Mouse (Mus musculus) liver, embryonic 16.5 days (tissue): Measurements from ENCODE around the gene Stx7. TPM values are rescaled to one million over a fixed set of nuclear protein-coding genes. Genes with fewer than 3 reads are reported as not detected.

ENCODE experiments used
- ATAC-seq: fragments of 200-750 bp; cut with Nextera tagmentation; 2 replicates; pipeline ENCODE4 v1.8.0; 2017; ENCODE audit warnings: low read depth, mild to moderate bottlenecking, moderate number of reproducible peaks, moderate library complexity
- H3K27ac ChIP-seq: fragments of 300-500 bp; sonication (generic); 2 replicates; pipeline ENCODE4 v1.5.1; 2014; ENCODE audit warnings: mild to moderate bottlenecking, low read length
- H3K27me3 ChIP-seq: fragments of 300-500 bp; sonication (generic); 2 replicates; pipeline ENCODE4 v1.6.1; 2014; ENCODE audit warnings: low read depth, low read length, mixed read lengths; ENCODE audit not compliant: control insufficient read depth, insufficient read depth
- H3K36me3 ChIP-seq: fragments of 300-500 bp; sonication (generic); 2 replicates; pipeline ENCODE4 v1.6.1; 2014; ENCODE audit warnings: mild to moderate bottlenecking; ENCODE audit not compliant: control insufficient read depth, insufficient read depth
- H3K4me1 ChIP-seq: fragments of 300-500 bp; sonication (generic); 2 replicates; pipeline ENCODE4 v1.6.1; 2014; ENCODE audit warnings: low read depth, low read length, mixed read lengths; ENCODE audit not compliant: control insufficient read depth
- H3K4me2 ChIP-seq: fragments of 300-500 bp; sonication (generic); 2 replicates; pipeline ENCODE4 v1.6.1; 2014; ENCODE audit warnings: low read depth, low read length, mixed read lengths
- H3K4me3 ChIP-seq: fragments of 300-500 bp; sonication (generic); 2 replicates; pipeline ENCODE4 v1.5.1; 2014; ENCODE audit warnings: low read depth, mild to moderate bottlenecking, low read length
- H3K9ac ChIP-seq: fragments of 300-500 bp; sonication (generic); 2 replicates; pipeline ENCODE4 v1.6.1; 2014; ENCODE audit warnings: low read depth, low read length
- H3K9me3 ChIP-seq: fragments of 300-500 bp; sonication (generic); replicated peaks from 2 replicates; pipeline ENCODE4 v1.6.1; 2016; ENCODE audit warnings: low read length; ENCODE audit not compliant: control insufficient read depth
- WGBS: fragments of 180-500 bp; shearing (Covaris S2); extraction: QIAGEN DNeasy Blood & Tissue Kit; methylation state at CpG from one replicate; pipeline ENCODE4 v1.1.7; 2014; ENCODE audit not compliant: insufficient replicate concordance; 5-methylcytosine and 5-hydroxymethylcytosine counted together
- polyA plus RNA-seq: library from polyadenylated mRNA; unstranded; fragments of >200 nt; fragmentation: Nextera tagmentation; extraction: Ambion mirVana; gene quantifications from 2 replicates; pipeline ENCODE4 v1.2.1, GENCODE M21; 2015

Stx7 gene
- polyA plus RNA-seq, 1 experiment from 2014 or later: 26.8 TPM

DNA sequence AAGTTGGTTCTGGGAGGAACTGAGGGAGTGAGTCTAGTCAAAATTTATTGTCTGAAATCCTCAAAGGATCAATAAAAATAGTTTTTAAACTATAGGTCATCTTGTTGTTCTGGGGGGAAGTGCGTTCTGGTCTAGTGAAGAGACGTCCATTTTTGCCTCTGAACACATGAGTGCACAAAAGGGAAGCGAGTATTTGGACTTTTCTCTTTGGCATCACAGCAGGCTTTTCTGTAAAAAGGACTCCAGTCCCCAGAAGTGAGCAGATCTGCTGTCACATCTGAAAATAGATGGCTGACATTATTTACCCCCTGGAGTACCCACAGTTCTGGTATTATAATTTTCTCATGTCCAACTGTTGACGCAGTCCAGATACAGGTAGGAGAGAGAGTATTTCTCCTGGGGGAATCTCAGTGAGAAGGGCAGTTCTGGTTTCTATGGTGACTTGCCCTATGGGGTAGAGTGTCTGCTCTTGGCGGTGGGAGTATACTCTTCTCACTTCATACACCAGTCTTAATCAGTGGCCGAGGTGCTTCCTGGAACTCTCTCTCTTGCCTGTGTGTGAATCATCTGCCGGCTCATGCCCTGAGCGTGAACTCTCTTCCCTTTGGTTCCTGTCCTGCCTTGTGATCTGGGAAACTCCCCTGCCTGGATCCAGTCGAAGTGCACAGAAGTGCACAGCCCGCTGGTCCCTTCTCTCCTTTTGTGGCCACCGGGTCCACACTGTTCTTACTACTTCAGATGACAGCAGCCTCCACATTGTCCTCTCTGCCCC lies 15.2 kb downstream of the Stx7 start:
- Histone ChIP-seq H3K4me2 (no peak overlapping the region), H3K27me3 (no peaks in the 10 kb centered on the region), H3K4me3 (no peak overlapping the region), H3K36me3 (no peaks in the 10 kb centered on the region), H3K4me1 (peaks cover 26% of the 10 kb centered on the region), H3K9me3 (no peaks in the 10 kb centered on the region), H3K27ac (0 out of 2 replicates have a peak overlapping the region, but pooled peaks have one; percentile 19), H3K9ac (no peak overlapping the region)
- 42% methylated on average over 11 of the region's 11 CpGs for WGBS
- ATAC-seq: peak; percentile 44; the same call in 1 of the 2 replicates

DNA sequence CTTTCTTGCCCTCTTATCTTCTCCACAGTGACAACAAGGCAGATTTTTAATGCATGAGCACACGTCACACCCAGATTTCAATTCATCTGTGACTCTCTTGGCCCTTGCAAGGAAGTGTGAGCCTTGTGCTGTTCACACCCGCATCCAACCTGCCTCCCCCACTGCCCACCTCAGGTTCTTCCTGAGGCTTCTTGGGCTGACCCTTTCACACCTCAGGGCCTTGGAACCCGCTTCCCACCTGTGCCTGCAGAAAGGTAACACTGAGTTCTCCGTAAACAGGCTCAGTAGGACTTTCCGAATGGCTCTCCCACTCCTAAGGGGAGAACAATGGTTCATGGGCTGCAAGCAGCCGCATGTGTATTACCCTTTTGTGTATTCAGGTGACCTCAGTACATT lies 15.8 kb downstream of the Stx7 start:
- Histone ChIP-seq H3K4me2 (no peak overlapping the region), H3K9me3 (no peaks in the 10 kb centered on the region), H3K27ac (no peak overlapping the region), H3K27me3 (no peaks in the 10 kb centered on the region), H3K36me3 (no peaks in the 10 kb centered on the region), H3K4me1 (peaks cover 28% of the 10 kb centered on the region), H3K9ac (no peak overlapping the region), H3K4me3 (no peak overlapping the region)
- WGBS: 61% methylated on average over 6 of the region's 6 CpGs
- ATAC-seq: no peak

DNA sequence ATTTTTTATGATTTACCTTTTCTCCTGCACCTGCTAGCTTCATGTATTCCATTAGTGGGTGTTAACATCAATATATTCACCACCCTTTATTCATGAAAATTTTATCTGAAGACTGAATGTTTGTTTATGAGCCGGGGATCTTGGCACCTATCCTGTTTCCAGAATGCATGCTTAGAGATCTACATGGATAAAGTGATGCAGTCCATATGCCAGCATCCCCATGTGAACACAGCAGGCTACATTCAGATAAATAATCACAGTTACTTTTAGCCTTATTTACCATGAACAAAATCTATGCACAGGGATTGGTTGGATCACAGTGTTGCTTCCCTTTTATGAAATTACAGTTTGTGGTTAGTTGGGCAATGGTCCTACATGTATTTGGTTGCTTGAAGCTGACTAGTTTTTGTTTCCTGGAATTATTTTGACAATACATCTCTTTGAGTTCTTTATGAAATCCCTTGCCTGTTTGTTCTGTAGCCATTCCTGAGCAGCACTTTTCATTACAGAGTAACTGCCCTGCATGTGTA lies 16.5 kb downstream of the Stx7 start:
- Histone ChIP-seq H3K36me3 (no peaks in the 10 kb centered on the region), H3K4me3 (no peak overlapping the region), H3K4me1 (peaks cover 28% of the 10 kb centered on the region), H3K4me2 (no peak overlapping the region; the same call in 1 of the 2 replicates), H3K9me3 (no peaks in the 10 kb centered on the region), H3K9ac (no peak overlapping the region), H3K27me3 (no peaks in the 10 kb centered on the region), H3K27ac (no peak overlapping the region)
- no peak for ATAC-seq
- WGBS: 63% methylated on average over 1 of the region's 1 CpGs

DNA sequence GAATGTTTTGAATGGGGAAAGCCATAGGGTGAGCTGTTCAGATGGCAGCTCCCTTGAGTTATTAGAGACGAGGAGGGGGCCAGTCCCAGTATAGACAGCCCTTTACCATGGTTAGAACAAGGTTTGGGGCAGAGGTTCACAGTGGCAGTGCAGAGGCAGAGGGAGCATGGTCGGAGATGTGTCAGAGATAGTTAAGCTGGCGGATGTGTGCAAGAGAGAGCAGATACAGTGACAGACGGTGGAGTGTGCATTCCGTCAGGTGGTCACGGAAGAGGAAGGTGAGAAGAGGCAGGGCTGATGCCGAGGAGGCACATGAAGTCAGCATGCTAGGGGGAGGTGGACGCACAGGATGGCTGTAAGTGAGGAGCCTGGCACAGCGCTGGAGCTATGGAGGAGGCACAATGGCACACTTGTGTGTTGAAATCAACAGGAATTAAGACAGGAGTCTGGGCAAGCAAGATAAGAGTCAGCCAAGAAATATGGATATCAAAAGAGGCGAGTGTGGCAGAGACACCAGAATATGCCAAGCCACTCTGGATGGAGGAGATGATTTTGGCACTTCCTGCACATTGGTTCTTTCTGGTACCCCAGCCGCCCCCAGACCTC lies 19.0 kb downstream of the Stx7 start:
- Histone ChIP-seq H3K4me2 (peak overlapping the region; percentile 30), H3K4me1 (peaks cover 34% of the 10 kb centered on the region), H3K9me3 (no peaks in the 10 kb centered on the region), H3K9ac (no peak overlapping the region), H3K4me3 (no peak overlapping the region), H3K27me3 (no peaks in the 10 kb centered on the region), H3K27ac (no peak overlapping the region), H3K36me3 (no peaks in the 10 kb centered on the region)
- 34% methylated on average over 11 of the region's 11 CpGs for WGBS
- ATAC-seq: peak; percentile 66

DNA sequence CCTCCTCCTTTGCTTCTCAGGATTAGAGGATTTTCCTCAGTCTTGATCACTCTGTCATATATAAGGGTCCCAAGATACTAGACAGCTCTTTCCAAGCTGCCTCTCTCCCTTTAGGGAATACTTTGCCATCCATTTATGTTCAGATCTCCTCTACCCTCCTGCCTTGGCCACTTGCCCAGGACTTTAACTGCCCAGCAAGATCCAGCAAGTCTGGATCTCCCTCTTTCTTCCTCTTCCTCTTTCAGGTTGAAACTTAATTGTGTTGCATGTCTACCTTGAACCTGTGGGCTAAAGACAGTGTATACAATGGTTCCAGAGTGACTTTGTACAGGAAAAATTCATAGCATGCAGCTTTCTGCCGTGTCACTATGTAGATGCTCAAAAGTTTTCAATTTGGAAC lies 19.8 kb downstream of the Stx7 start:
- H3K36me3 ChIP-seq: no peaks in the 10 kb centered on the region
- peaks cover 33% of the 10 kb centered on the region for H3K4me1 ChIP-seq
- H3K27ac ChIP-seq: no peak overlapping the region
- WGBS: 80% methylated on average over 1 of the region's 1 CpGs
- H3K4me2 ChIP-seq: no peak overlapping the region
- ATAC-seq: no peak
- H3K27me3 ChIP-seq: no peaks in the 10 kb centered on the region
- H3K9me3 ChIP-seq: no peaks in the 10 kb centered on the region
- no peak overlapping the region for H3K4me3 ChIP-seq
- H3K9ac ChIP-seq: no peak overlapping the region

DNA sequence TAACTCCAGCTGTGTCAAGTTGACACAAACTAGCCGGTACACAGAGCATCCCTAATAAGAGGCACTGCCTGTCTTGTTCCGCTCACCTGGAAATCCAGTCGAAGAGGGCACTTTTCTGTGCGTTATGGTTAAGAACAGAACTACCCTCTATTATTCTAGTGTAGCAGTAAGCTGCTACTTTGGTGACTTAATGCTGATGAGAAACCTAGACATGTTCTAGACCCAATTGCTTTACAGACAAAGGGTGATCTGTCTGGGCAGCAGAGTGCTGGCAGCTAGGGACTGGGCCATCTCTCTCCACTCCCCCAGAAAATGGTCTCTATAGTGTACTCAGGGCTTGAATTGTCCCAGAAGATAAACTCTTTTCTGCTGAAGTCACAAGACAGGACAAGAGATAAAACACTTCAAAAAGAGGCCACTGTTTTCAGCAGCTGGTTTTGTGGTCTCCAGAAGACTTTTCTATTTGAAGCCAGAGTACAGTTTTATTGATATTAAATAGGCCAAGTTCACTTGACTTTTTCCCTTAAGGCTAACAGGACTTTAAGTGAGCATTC lies 22.9 kb downstream of the Stx7 start:
- no peak overlapping the region for H3K9ac ChIP-seq
- H3K4me2 ChIP-seq: no peak overlapping the region
- H3K9me3 ChIP-seq: no peaks in the 10 kb centered on the region
- no peak overlapping the region for H3K4me3 ChIP-seq
- no peak overlapping the region for H3K27ac ChIP-seq
- H3K36me3 ChIP-seq: no peaks in the 10 kb centered on the region
- no peaks in the 10 kb centered on the region for H3K27me3 ChIP-seq
- ATAC-seq: peak; percentile 31; the same call in 1 of the 2 replicates
- H3K4me1 ChIP-seq: peaks cover 24% of the 10 kb centered on the region
- WGBS: 82% methylated on average over 4 of the region's 4 CpGs

DNA sequence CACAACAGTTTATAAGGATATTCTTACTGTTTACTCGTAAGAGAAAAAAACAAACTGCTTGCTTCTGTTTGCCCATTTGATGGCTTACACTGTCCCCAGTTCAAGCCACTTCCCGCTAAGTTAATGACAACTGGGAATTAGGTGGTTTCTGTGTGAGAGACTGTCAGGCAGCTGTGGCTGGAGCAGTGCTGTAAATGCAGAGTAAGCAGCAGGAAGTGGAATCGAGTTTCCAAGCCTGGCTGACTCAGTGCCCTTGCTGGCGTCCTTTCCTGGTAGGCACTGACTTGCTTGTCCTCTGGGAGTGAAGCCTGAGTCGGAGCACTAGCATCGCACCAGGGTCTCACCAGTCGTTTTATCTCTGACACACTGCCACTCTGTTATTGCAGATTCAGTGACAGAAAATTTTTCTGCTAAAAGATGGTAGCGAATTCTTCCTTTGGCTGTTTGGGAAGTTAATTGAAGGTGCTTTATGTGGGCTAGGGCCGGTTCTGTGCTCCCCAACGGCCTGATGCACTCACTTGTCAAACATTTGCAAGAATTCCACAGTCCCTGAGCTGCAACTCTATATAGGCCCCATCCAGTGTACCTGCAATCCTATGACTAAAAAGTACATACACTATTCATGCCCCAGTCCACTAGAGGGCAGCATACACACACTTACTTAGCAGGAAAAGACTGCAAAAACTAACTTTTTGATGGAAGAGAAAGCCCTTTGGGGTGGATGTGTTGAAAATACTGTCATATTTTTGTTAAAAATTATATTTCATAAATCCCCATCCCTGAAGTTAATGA lies 24.3 kb downstream of the Stx7 start:
- no peak; the same call in 1 of the 2 replicates for ATAC-seq
- H3K4me1 ChIP-seq: peaks cover 15% of the 10 kb centered on the region; the same call in 1 of the 2 replicates
- H3K9me3 ChIP-seq: no peaks in the 10 kb centered on the region
- H3K36me3 ChIP-seq: no peaks in the 10 kb centered on the region
- no peak overlapping the region for H3K4me3 ChIP-seq
- H3K4me2 ChIP-seq: no peak overlapping the region
- no peak overlapping the region for H3K27ac ChIP-seq
- no peak overlapping the region for H3K9ac ChIP-seq
- 38% methylated on average over 10 of the region's 10 CpGs for WGBS
- no peaks in the 10 kb centered on the region for H3K27me3 ChIP-seq

DNA sequence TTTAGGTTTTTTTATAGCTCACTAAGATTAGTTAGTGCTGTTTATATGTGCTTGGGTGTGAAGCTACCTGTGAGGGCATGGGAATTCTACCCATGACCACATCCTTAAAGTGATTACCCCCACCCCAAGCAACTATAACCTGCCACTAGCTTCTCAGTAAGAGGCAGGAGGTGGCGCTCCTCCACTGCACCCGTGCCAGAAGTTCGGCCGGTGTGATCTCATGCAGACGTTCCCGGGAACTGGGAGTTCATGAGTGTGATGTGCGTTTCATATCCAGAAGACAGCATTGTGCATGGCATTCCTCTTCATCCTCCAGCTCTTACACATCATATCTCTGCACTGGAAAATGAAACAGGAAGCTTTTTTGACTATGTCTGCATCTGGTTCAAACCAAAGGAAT lies 41.3 kb downstream of the Stx7 start:
- Histone ChIP-seq H3K36me3 (peaks cover under 1% of the 10 kb centered on the region), H3K4me2 (no peak overlapping the region), H3K9me3 (no peaks in the 10 kb centered on the region), H3K27ac (no peak overlapping the region), H3K9ac (no peak overlapping the region), H3K27me3 (no peaks in the 10 kb centered on the region), H3K4me3 (no peak overlapping the region), H3K4me1 (no peaks in the 10 kb centered on the region)
- ATAC-seq: no peak
- WGBS: 63% methylated on average over 7 of the region's 7 CpGs
